23 mouse cellular contexts compared by ENCODE assay signal in genomic region chr12:34795487-34795886, GRCm38 (mm10).
DNase-seq lines count a peak whose midpoint lies in the region; ATAC-seq and TF ChIP-seq lines count a peak whose summit lies in the region.
"Had no signal": no experiment of that assay in that cellular context is flagged by ENCODE, and none has a peak within 500 bp of the region (broad histone marks: within the 10 kb centered on the region; RNA-seq: fewer than 3 reads in every experiment).

No protein-coding gene starts in this region.

- no peak for TF ChIP-seq CTCF in lung, adult 2 months (IDR thresholded peaks at IDR 0.05; ENCODE audit: insufficient read depth, low read length)

- H3K9ac ChIP-seq in heart, embryonic 12.5 days: no peak overlapping the region
- no peak overlapping the region for H3K9ac ChIP-seq in kidney, embryonic 16.5 days (replicated peaks; ENCODE audit: low read length)
- H3K9ac ChIP-seq: forebrain, embryonic 12.5 days; heart, embryonic 13.5 days had no signal

- no peak overlapping the region for H3K4me3 ChIP-seq in heart, embryonic 12.5 days
- no peak overlapping the region for H3K4me3 ChIP-seq in lung, adult 2 months (replicated peaks; ENCODE audit: extremely low read depth, low read depth, low read length)
- no peak overlapping the region for H3K4me3 ChIP-seq in kidney, embryonic 16.5 days (ENCODE audit: low read length)
- H3K4me3 ChIP-seq: forebrain, embryonic 12.5 days; heart, embryonic 13.5 days; hindbrain, embryonic 10.5 days; left cerebral cortex, adult 2 months; midbrain, embryonic 10.5 days had no signal

- peaks cover 12% of the 10 kb centered on the region for H3K4me1 ChIP-seq in heart, embryonic 12.5 days (replicated peaks)
- H3K4me1 ChIP-seq in lung, adult 2 months (ENCODE audit: control insufficient read depth, insufficient read depth, low read length): peaks cover 8% of the 10 kb centered on the region
- H3K4me1 ChIP-seq in kidney, embryonic 16.5 days (ENCODE audit: insufficient read depth, low read length): peaks cover 7% of the 10 kb centered on the region
- H3K4me1 ChIP-seq: hindbrain, embryonic 10.5 days; midbrain, embryonic 10.5 days had no signal

- peak; percentile 25; the same call in 1 of the 2 replicates for ATAC-seq in heart, embryonic 12.5 days (ENCODE audit: insufficient number of reproducible peaks, low FRiP score)
- peak; percentile 71 for ATAC-seq in kidney, embryonic 16.5 days (ENCODE audit: low FRiP score, low TSS enrichment)
- ATAC-seq: hindbrain, postnatal 0 days; intestine, postnatal 0 days had no signal

- no peak for DNase-seq in heart, adult 8-10 months (ENCODE audit: low spot score)
- DNase-seq in lung, postnatal 10 days: peak; percentile 21
- no peak for DNase-seq in lung, adult 2 months
- DNase-seq in spleen, postnatal 10 days (ENCODE audit: low spot score in 2 of 2): no peak
- DNase-seq in thymus, postnatal 4 days: no peak
- DNase-seq: adrenal gland, adult 8-10 months; cerebellum, adult 11 months; cerebellum, postnatal 10 days; left cerebral cortex, postnatal 4 days; liver; retina, postnatal 1 day; right cerebral cortex, postnatal 4 days; thymus, postnatal 25 days had no signal

- 59% methylated on average over 4 of the region's 4 CpGs for WGBS in heart, embryonic 12.5 days
- WGBS in lung, adult 2 months: 39% methylated on average over 4 of the region's 4 CpGs
- WGBS in kidney, embryonic 16.5 days: 40% methylated on average over 4 of the region's 4 CpGs

- no peak for TF ChIP-seq POLR2A in lung, adult 2 months (IDR thresholded peaks at IDR 0.05; ENCODE audit: borderline replicate concordance, extremely low read depth, low read depth, low read length)

- no peaks in the 10 kb centered on the region for H3K27me3 ChIP-seq in heart, embryonic 12.5 days (replicated peaks)
- no peaks in the 10 kb centered on the region for H3K27me3 ChIP-seq in kidney, embryonic 16.5 days (ENCODE audit: insufficient read depth, low read length)
- H3K27me3 ChIP-seq: forebrain, embryonic 12.5 days; heart, embryonic 13.5 days had no signal

- H3K27ac ChIP-seq in heart, embryonic 12.5 days (ENCODE audit: poor library complexity, severe bottlenecking): no peak overlapping the region
- no peak overlapping the region for H3K27ac ChIP-seq in kidney, embryonic 16.5 days (ENCODE audit: low read length)
- H3K27ac ChIP-seq: forebrain, embryonic 12.5 days; heart, embryonic 13.5 days; hindbrain, embryonic 10.5 days; hindbrain, postnatal 0 days; left cerebral cortex, adult 2 months; macrophage; midbrain, embryonic 10.5 days had no signal

- H3K9me3 ChIP-seq in heart, embryonic 12.5 days (replicated peaks): no peaks in the 10 kb centered on the region
- no peaks in the 10 kb centered on the region for H3K9me3 ChIP-seq in kidney, embryonic 16.5 days (ENCODE audit: low read length)
- H3K9me3 ChIP-seq: forebrain, embryonic 12.5 days; heart, embryonic 13.5 days; hindbrain, embryonic 10.5 days; midbrain, embryonic 10.5 days had no signal

- H3K36me3 ChIP-seq in heart, embryonic 12.5 days: no peaks in the 10 kb centered on the region
- no peaks in the 10 kb centered on the region for H3K36me3 ChIP-seq in kidney, embryonic 16.5 days (ENCODE audit: insufficient read depth, low read length)
- H3K36me3 ChIP-seq: forebrain, embryonic 12.5 days; heart, embryonic 13.5 days; hindbrain, embryonic 10.5 days; midbrain, embryonic 10.5 days had no signal

- H3K4me2 ChIP-seq in heart, embryonic 12.5 days: no peak overlapping the region
- H3K4me2 ChIP-seq in kidney, embryonic 16.5 days (replicated peaks; ENCODE audit: low read depth, low read length): no peak overlapping the region
- H3K4me2 ChIP-seq: forebrain, embryonic 12.5 days; heart, embryonic 13.5 days had no signal
